Mouse (Mus musculus): ENCODE results near the gene Riox2. TPM values are rescaled to one million over a fixed set of nuclear protein-coding genes. Genes with fewer than 3 reads are reported as not detected.

The Riox2 gene
- polyA plus RNA-seq, 1 experiment from 2014 or later = 23.4 TPM

DNA sequence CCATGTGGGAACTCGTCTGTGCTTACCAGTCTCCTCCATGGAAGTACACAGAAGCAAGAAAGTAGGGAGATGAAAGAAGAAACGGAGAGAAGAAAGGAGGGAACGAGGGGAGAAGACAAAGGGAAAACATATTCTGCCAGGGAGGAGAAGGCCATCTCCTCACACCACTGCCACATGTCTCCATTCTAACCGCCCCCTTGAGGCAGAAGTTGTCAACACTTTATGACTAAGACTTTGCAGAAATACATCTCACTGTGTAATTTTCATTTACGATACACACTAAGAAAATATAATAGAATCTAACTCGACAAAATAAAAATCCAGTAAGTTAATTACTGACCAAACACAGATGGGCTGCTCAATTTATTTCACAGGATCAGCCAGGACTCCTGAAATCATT, 55.4 kb downstream of the Riox2 start:
- no peaks in the 10 kb centered on the region for H3K27me3 ChIP-seq (ENCODE audit: control insufficient read depth, insufficient read depth, low read length)
- ATAC-seq (ENCODE audit: low FRiP score, low TSS enrichment) (no peak), DNase-seq (ENCODE audit: low spot score) (no peak)
- H3K9ac ChIP-seq (ENCODE audit: low read length) = no peak overlapping the region
- no peak overlapping the region for H3K4me3 ChIP-seq (ENCODE audit: low read depth, low read length)
- no peaks in the 10 kb centered on the region for H3K4me1 ChIP-seq (replicated peaks; ENCODE audit: control insufficient read depth, insufficient read depth)
- H3K36me3 ChIP-seq (ENCODE audit: control insufficient read depth, insufficient read depth, low read length) = peaks cover 12% of the 10 kb centered on the region
- no peak overlapping the region for H3K4me2 ChIP-seq (replicated peaks; ENCODE audit: low read depth)
- TF ChIP-seq CTCF (IDR thresholded peaks at IDR 0.05; ENCODE audit: low read depth) = peak; percentile 25; the same call in 1 of the 2 replicates
- no peak for TF ChIP-seq EP300 (optimal IDR thresholded peaks at IDR 0.05)
- 84% methylated on average over 6 of the region's 6 CpGs for WGBS
- no peaks in the 10 kb centered on the region for H3K9me3 ChIP-seq (ENCODE audit: control insufficient read depth, low read length)
- H3K27ac ChIP-seq (replicated peaks) = no peak overlapping the region

DNA sequence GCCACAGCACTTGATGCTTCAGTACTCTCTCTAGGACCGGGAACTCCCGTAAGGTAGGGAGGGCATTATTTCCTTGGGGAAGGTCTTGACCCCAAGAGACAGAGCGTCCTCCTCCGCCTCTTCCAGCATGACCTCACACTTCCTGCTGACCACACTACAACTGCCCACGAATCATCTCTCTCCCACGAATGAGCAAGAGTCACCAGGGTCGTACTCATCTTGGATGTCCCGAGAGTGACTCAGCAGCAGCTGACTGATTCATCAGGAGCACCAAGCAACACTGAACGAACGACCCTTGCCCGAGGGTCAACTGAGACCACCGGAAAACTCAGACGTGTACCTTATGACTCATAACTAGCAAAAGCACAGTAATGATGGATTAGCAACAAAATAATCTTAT, 58.0 kb downstream of the Riox2 start:
- no peak for DNase-seq (ENCODE audit: low spot score)
- no peak overlapping the region for H3K4me3 ChIP-seq (ENCODE audit: low read depth, low read length)
- no peaks in the 10 kb centered on the region for H3K27me3 ChIP-seq (ENCODE audit: control insufficient read depth, insufficient read depth, low read length)

DNA sequence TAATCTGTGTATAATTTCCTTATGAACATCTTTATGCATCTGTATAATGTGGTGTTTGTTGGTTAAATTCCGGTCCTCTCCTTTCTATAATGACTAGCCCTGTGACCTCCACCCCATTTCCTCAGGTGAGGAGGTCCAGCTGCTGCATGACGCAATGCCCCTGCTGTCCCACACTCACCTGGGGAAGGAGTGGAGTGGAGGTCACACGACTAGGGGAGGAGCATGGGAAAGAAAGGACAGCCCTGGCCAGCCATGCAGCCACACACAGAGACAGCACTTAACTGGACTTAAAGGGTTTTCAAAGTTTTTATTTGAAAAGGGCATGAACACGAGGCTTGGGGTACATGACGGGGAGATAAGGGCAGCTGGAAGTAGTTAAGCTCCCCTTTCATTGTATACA, 59.7 kb downstream of the Riox2 start:
- Histone ChIP-seq H3K9me3 (ENCODE audit: control insufficient read depth, low read length) (no peaks in the 10 kb centered on the region), H3K4me3 (ENCODE audit: low read depth, low read length) (no peak overlapping the region), H3K27ac (replicated peaks) (no peak overlapping the region), H3K27me3 (ENCODE audit: control insufficient read depth, insufficient read depth, low read length) (no peaks in the 10 kb centered on the region), H3K36me3 (ENCODE audit: control insufficient read depth, insufficient read depth, low read length) (peaks cover 12% of the 10 kb centered on the region), H3K4me1 (replicated peaks; ENCODE audit: control insufficient read depth, insufficient read depth) (no peaks in the 10 kb centered on the region), H3K9ac (ENCODE audit: low read length) (no peak overlapping the region), H3K4me2 (replicated peaks; ENCODE audit: low read depth) (no peak overlapping the region)
- TF ChIP-seq EP300 (optimal IDR thresholded peaks at IDR 0.05) (no peak), CTCF (IDR thresholded peaks at IDR 0.05; ENCODE audit: low read depth) (no peak)
- WGBS = 61% methylated on average over 5 of the region's 5 CpGs
- DNase-seq (ENCODE audit: low spot score) (no peak), ATAC-seq (ENCODE audit: low FRiP score, low TSS enrichment) (peak; percentile 73)

More for the DNA sequence above, 58.0 kb downstream of the Riox2 start:
- TF ChIP-seq EP300 (optimal IDR thresholded peaks at IDR 0.05) (no peak), CTCF (IDR thresholded peaks at IDR 0.05; ENCODE audit: low read depth) (no peak)
- H3K27ac ChIP-seq (replicated peaks) = no peak overlapping the region
- no peaks in the 10 kb centered on the region for H3K9me3 ChIP-seq (ENCODE audit: control insufficient read depth, low read length)
- WGBS = 84% methylated on average over 13 of the region's 13 CpGs
- no peak overlapping the region for H3K4me2 ChIP-seq (replicated peaks; ENCODE audit: low read depth)
- no peak overlapping the region for H3K9ac ChIP-seq (ENCODE audit: low read length)
- no peak for ATAC-seq (ENCODE audit: low FRiP score, low TSS enrichment)
- peaks cover 12% of the 10 kb centered on the region for H3K36me3 ChIP-seq (ENCODE audit: control insufficient read depth, insufficient read depth, low read length)
- H3K4me1 ChIP-seq (replicated peaks; ENCODE audit: control insufficient read depth, insufficient read depth) = no peaks in the 10 kb centered on the region

DNA sequence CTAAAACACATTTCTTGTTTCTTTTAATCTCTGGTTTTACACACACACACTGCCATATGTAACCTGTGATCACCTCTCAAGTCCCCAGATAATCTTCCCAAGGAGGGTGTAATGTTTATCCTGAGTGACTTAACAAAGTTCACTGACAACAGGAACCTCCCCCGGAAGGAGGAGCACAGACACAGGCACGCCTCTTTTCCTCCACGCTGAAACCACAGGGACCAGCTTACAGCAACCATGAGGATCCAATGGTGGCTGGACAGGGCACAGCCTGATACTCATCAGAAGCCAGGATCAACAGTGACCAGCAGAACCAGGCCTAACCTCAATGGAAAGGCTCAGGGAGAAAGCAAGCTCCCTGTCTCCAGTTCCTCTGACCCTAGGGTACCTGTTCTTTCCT, 61.0 kb downstream of the Riox2 start:
- ATAC-seq (ENCODE audit: low FRiP score, low TSS enrichment) (no peak; the same call in none of the 2 replicates), DNase-seq (ENCODE audit: low spot score) (no peak)
- Histone ChIP-seq H3K27ac (replicated peaks) (no peak overlapping the region), H3K9me3 (ENCODE audit: control insufficient read depth, low read length) (no peaks in the 10 kb centered on the region), H3K4me2 (replicated peaks; ENCODE audit: low read depth) (no peak overlapping the region), H3K9ac (ENCODE audit: low read length) (no peak overlapping the region), H3K4me3 (ENCODE audit: low read depth, low read length) (no peak overlapping the region), H3K36me3 (ENCODE audit: control insufficient read depth, insufficient read depth, low read length) (peaks cover 12% of the 10 kb centered on the region), H3K27me3 (ENCODE audit: control insufficient read depth, insufficient read depth, low read length) (no peaks in the 10 kb centered on the region), H3K4me1 (replicated peaks; ENCODE audit: control insufficient read depth, insufficient read depth) (no peaks in the 10 kb centered on the region; the same call in 1 of the 2 replicates)
- WGBS = 28% methylated on average over 3 of the region's 3 CpGs
- TF ChIP-seq CTCF (IDR thresholded peaks at IDR 0.05; ENCODE audit: low read depth) = no peak
- no peak for TF ChIP-seq EP300 (optimal IDR thresholded peaks at IDR 0.05)

DNA sequence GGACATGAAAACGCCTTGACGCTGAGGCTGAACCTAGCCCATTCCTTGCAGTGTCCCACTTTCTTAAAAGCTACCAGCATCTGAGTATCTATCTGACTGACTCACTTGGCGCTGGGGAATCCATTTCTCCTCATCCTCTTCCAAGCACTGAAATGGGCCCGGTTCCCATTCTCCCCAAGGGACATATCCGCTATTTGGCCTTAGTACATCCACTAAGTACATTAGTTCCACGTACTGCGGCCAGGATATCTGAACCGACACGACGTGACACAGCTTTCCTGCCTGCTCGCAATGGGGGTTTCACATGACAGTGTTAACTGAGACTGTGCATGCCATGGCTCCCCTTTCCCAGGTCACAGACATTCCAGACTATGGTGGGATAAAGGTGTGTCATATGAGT, 62.8 kb downstream of the Riox2 start:
- Histone ChIP-seq H3K4me3 (ENCODE audit: low read depth, low read length) (no peak overlapping the region), H3K9me3 (ENCODE audit: control insufficient read depth, low read length) (no peaks in the 10 kb centered on the region), H3K4me1 (replicated peaks; ENCODE audit: control insufficient read depth, insufficient read depth) (no peaks in the 10 kb centered on the region; the same call in 1 of the 2 replicates), H3K27ac (replicated peaks) (no peak overlapping the region), H3K4me2 (replicated peaks; ENCODE audit: low read depth) (no peak overlapping the region), H3K27me3 (ENCODE audit: control insufficient read depth, insufficient read depth, low read length) (no peaks in the 10 kb centered on the region), H3K36me3 (ENCODE audit: control insufficient read depth, insufficient read depth, low read length) (peaks cover 10% of the 10 kb centered on the region), H3K9ac (ENCODE audit: low read length) (no peak overlapping the region)
- TF ChIP-seq CTCF (IDR thresholded peaks at IDR 0.05; ENCODE audit: low read depth) = no peak
- 84% methylated on average over 11 of the region's 11 CpGs for WGBS
- DNase-seq (ENCODE audit: low spot score) = no peak
- ATAC-seq (ENCODE audit: low FRiP score, low TSS enrichment) = no peak

DNA sequence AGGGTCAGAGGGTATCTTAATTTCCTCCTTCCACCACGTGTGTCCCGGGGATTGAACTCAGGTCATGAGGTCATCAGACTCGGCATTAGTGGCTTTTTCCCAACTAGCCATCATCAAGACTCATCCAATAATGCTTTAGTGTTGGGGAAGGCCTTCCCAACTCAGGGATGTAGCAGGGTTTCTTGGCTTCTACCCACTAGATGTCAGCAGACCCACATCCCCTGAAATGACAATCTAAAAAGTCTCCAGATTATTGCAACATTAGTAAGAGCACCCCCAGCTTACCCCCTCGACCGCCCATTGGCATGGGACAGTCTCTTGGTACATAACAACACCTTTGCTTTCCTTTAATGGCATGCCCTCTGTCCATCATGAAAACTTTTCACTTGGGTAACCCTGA, 64.1 kb downstream of the Riox2 start:
- DNase-seq (ENCODE audit: low spot score) (no peak), ATAC-seq (ENCODE audit: low FRiP score, low TSS enrichment) (no peak)
- H3K4me3 ChIP-seq (ENCODE audit: low read depth, low read length) = no peak overlapping the region
- no peaks in the 10 kb centered on the region; the same call in 1 of the 2 replicates for H3K4me1 ChIP-seq (replicated peaks; ENCODE audit: control insufficient read depth, insufficient read depth)
- peaks cover 3% of the 10 kb centered on the region; the same call in 1 of the 2 replicates for H3K36me3 ChIP-seq (ENCODE audit: control insufficient read depth, insufficient read depth, low read length)
- no peaks in the 10 kb centered on the region for H3K9me3 ChIP-seq (ENCODE audit: control insufficient read depth, low read length)
- no peak overlapping the region for H3K9ac ChIP-seq (ENCODE audit: low read length)
- no peaks in the 10 kb centered on the region for H3K27me3 ChIP-seq (ENCODE audit: control insufficient read depth, insufficient read depth, low read length)
- TF ChIP-seq CTCF (IDR thresholded peaks at IDR 0.05; ENCODE audit: low read depth) (peak; percentile 56), EP300 (optimal IDR thresholded peaks at IDR 0.05) (no peak)
- 61% methylated on average over 5 of the region's 5 CpGs for WGBS
- no peak overlapping the region for H3K27ac ChIP-seq (replicated peaks)
- H3K4me2 ChIP-seq (replicated peaks; ENCODE audit: low read depth) = no peak overlapping the region
